Mouse (Mus musculus): Measurements from ENCODE around the gene Kif14. TPM values are rescaled to one million over a fixed set of nuclear protein-coding genes. Genes with fewer than 3 reads are reported as not detected.

The Kif14 gene
- polyA plus RNA-seq, 1 experiment from 2014 or later: 0.68 TPM

DNA sequence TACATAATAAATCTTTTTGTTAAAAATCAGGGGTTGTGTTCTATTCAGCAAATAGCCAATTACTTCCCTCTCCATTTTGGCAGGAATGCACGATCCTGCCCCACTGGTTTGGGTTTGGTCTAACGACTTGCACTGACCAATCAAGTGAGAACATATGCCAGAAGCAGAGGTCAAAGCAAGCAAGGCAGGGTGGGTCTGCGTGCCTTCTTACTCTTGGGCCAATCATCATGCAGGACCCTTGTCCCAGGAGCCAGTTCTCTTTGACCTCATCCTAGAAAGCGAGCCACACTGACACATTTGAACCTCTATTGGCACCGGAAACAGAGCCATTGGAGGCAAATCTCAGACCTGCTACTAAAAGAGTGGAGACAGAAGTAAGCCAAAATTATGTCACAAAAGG is 15.9 kb upstream of the Kif14 start:
- 90% methylated on average over 5 of the region's 5 CpGs for WGBS
- H3K4me2 ChIP-seq: no peak overlapping the region
- H3K4me1 ChIP-seq (replicated peaks): no peaks in the 10 kb centered on the region
- no peak for ATAC-seq (ENCODE audit: low read depth)
- no peak overlapping the region for H3K9ac ChIP-seq
- H3K27me3 ChIP-seq: no peaks in the 10 kb centered on the region
- no peaks in the 10 kb centered on the region for H3K9me3 ChIP-seq
- H3K36me3 ChIP-seq: no peaks in the 10 kb centered on the region
- no peak overlapping the region for H3K4me3 ChIP-seq
- no peak overlapping the region for H3K27ac ChIP-seq (replicated peaks)

DNA sequence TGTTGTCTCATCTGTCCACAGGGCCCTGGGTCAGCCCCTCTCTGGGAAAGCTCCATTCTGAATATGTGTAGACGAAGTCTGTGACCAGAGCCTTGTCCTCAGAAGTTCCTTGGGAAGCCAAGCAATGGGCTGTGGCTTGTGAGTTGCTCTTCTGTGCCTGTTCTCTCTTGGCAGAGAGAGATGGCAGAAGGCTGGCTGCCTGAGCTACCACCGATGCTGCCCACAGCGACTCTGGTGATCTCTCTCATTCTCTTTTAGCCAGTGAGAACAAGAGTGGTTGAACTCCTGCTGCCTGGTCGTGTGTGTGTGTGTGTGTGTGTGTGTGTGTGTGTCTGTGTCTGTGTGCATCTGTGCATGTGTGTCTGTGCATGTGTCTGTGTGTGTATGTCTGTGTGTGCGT is 13.7 kb upstream of the Kif14 start:
- Histone ChIP-seq H3K27me3 (no peaks in the 10 kb centered on the region), H3K4me2 (no peak overlapping the region), H3K9ac (no peak overlapping the region), H3K36me3 (no peaks in the 10 kb centered on the region), H3K9me3 (no peaks in the 10 kb centered on the region), H3K4me1 (replicated peaks) (no peaks in the 10 kb centered on the region), H3K4me3 (no peak overlapping the region), H3K27ac (replicated peaks) (no peak overlapping the region)
- WGBS: 69% methylated on average over 5 of the region's 5 CpGs
- no peak for ATAC-seq (ENCODE audit: low read depth)

DNA sequence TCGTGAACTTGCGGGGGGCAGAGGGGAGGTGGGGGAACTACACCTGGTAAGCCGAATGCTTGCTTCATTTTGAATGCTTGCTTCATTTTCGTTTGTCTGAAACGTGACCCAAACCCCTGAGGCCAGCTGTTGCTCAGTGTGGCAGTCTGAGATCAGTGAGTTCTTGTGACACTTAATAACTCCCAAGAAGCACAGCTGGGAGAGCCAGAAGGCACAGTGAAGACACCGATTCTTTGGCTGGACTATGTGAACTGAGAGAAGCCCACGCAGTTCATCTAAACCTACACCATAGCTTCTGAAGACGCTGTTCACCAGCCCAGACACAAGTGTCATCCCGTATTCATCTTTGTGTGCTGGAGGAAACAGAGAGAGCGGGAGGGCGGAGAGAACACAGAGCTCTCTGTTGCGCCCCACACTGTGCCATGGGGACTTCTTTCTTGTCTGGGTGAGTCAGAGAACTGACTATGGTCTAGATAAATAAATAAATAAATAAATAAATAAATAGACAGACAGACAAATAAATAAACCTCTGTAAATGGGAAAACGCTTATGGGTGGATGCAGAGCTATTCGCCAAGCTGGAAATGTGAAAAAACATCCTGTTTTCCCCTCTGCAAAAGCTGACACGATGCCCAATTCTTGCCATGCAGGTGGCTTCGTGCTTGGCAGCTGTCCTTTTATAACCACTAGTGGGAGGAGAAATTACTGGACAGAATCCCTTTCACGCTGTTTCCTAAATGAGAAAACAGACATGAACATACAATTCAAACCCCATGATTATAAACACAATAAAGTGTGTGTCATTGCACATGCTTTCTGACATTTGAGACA is 10.2 kb upstream of the Kif14 start:
- H3K4me2 ChIP-seq: no peak overlapping the region
- no peak overlapping the region for H3K9ac ChIP-seq
- no peaks in the 10 kb centered on the region for H3K36me3 ChIP-seq
- ATAC-seq (ENCODE audit: low read depth): no peak
- no peaks in the 10 kb centered on the region for H3K4me1 ChIP-seq (replicated peaks)
- H3K9me3 ChIP-seq: no peaks in the 10 kb centered on the region
- H3K4me3 ChIP-seq: no peak overlapping the region
- WGBS: 72% methylated on average over 17 of the region's 17 CpGs
- no peaks in the 10 kb centered on the region for H3K27me3 ChIP-seq
- H3K27ac ChIP-seq (replicated peaks): no peak overlapping the region

DNA sequence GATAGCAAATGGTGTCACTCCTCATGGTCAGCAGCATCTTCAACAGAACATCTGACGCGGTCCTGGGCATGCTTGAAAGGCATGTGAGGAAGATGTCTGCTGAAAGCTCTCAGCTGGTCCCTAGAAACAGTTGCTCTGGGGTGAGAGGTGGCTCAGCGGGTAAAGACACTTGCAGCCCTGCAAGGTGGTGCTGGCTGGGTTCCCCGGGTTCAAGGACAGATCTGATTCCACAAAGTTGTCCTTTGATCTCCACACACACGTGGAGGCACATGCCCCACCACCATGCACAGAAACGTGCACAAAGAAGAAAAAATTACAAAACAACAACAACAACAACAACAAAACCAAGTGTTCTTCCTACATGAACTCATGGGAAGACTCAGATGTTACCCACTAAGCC is 9.4 kb upstream of the Kif14 start:
- no peaks in the 10 kb centered on the region for H3K9me3 ChIP-seq
- no peak for ATAC-seq (ENCODE audit: low read depth)
- no peaks in the 10 kb centered on the region for H3K27me3 ChIP-seq
- H3K4me3 ChIP-seq: no peak overlapping the region
- 84% methylated on average over 6 of the region's 6 CpGs for WGBS
- no peaks in the 10 kb centered on the region for H3K4me1 ChIP-seq (replicated peaks)
- no peak overlapping the region for H3K27ac ChIP-seq (replicated peaks)
- H3K4me2 ChIP-seq: no peak overlapping the region
- H3K36me3 ChIP-seq: no peaks in the 10 kb centered on the region
- no peak overlapping the region for H3K9ac ChIP-seq

DNA sequence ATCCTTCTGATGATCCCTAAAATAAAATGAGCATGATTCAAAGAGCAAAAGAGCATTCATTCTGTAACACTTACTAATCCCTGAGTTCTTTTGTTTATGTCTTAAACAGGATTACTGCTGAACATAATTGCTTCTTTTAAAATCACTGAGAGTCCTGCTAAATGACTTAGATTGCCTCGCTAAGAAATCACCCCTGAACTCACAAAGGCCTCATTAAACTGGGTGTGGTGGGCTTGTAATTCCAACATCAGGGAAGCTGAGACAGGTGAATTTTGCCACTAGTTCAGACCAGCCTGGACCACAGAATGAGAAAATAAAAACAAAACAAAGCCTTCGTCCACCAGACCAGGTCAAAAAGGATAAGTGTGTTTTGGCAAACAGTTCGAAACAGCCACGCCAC is 8.7 kb upstream of the Kif14 start:
- no peak overlapping the region for H3K4me3 ChIP-seq
- no peak overlapping the region for H3K27ac ChIP-seq (replicated peaks)
- no peak overlapping the region for H3K4me2 ChIP-seq
- no peak overlapping the region for H3K9ac ChIP-seq
- ATAC-seq (ENCODE audit: low read depth): no peak
- H3K4me1 ChIP-seq (replicated peaks): no peaks in the 10 kb centered on the region
- no peaks in the 10 kb centered on the region for H3K36me3 ChIP-seq
- no peaks in the 10 kb centered on the region for H3K9me3 ChIP-seq
- no peaks in the 10 kb centered on the region for H3K27me3 ChIP-seq
- WGBS: 70% methylated on average over 4 of the region's 4 CpGs

DNA sequence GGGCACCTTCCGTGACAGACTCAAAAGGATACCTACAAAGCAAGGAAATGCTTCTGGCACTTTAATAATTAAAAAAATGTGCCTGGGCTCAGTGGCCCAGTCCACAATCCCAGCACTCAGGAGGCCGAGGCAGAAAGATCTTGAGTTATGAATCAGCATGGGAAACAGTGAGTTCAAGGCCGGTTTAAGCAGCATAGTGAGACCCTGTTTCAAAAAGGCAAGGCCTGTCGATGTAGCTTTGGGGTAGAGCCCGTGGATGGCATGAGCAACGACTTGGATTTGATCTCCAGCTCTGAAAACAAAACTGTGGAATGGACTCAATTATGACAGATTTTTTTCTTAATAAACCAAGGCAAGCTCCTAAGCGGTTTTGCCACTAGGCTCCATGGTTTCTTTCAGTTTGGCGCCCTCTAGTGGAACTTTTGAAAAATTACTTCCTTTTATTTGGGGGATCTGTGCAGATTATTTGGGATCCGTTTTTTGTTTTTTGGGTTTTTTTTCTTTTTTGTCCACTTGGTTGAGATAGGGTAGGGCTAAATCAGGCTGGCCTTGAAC is 7.4 kb upstream of the Kif14 start:
- no peak; the same call in 1 of the 2 replicates for ATAC-seq (ENCODE audit: low read depth)
- Histone ChIP-seq H3K4me3 (no peak overlapping the region), H3K4me2 (no peak overlapping the region), H3K4me1 (replicated peaks) (no peaks in the 10 kb centered on the region), H3K27me3 (no peaks in the 10 kb centered on the region), H3K36me3 (no peaks in the 10 kb centered on the region), H3K9ac (no peak overlapping the region), H3K9me3 (no peaks in the 10 kb centered on the region), H3K27ac (replicated peaks) (no peak overlapping the region)
- WGBS: 31% methylated on average over 9 of the region's 9 CpGs

DNA sequence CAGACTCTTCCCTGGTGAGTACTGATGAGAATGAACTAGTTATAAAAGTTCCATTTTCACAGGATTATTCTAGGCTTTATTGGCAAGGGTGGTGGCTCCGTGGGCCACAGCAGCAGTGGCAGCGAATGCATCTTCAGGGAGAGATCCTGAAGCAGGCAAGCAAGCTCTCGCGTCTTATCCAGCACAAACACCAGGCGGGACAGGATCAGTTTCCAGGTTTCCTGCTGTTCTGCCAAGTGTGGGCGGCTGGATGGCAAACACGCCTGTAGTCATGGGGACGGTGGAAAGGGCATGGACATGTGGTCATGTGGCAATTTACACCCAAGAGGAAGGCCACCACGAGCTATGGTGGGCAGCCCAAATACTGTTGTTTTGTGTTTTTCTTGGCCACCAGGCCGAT is 3.7 kb upstream of the Kif14 start:
- ATAC-seq (ENCODE audit: low read depth): no peak
- no peak overlapping the region for H3K27ac ChIP-seq (replicated peaks)
- no peak overlapping the region for H3K4me3 ChIP-seq
- peaks cover 9% of the 10 kb centered on the region for H3K4me1 ChIP-seq (replicated peaks)
- H3K36me3 ChIP-seq: no peaks in the 10 kb centered on the region
- H3K9me3 ChIP-seq: no peaks in the 10 kb centered on the region
- H3K27me3 ChIP-seq: no peaks in the 10 kb centered on the region
- H3K4me2 ChIP-seq: no peak overlapping the region
- no peak overlapping the region for H3K9ac ChIP-seq
- 64% methylated on average over 10 of the region's 10 CpGs for WGBS

DNA sequence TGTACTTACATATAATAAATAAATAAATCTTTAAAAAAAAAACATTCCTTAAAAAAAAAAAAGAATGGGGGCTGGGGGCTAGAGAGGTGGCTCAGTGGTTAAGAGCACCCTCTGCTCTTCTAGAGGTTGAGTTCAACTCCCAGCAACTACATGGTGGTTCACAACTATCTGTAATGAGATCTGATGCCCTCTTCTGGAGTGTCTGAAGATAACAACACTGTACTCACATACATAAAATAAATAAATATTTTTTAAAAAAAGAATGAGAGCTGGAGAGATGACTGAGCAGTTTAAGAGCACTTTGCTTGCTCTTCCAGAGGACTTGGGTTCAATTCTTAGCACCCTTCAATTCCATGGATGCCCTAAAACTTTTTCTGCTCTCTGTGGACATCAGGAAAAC is 975 bp upstream of the Kif14 start:
- Histone ChIP-seq H3K9ac (no peak overlapping the region), H3K4me2 (no peak overlapping the region), H3K4me1 (replicated peaks) (peaks cover 9% of the 10 kb centered on the region), H3K36me3 (no peaks in the 10 kb centered on the region), H3K9me3 (no peaks in the 10 kb centered on the region), H3K27me3 (no peaks in the 10 kb centered on the region), H3K4me3 (no peak overlapping the region), H3K27ac (replicated peaks) (no peak overlapping the region)
- no peak for ATAC-seq (ENCODE audit: low read depth)

DNA sequence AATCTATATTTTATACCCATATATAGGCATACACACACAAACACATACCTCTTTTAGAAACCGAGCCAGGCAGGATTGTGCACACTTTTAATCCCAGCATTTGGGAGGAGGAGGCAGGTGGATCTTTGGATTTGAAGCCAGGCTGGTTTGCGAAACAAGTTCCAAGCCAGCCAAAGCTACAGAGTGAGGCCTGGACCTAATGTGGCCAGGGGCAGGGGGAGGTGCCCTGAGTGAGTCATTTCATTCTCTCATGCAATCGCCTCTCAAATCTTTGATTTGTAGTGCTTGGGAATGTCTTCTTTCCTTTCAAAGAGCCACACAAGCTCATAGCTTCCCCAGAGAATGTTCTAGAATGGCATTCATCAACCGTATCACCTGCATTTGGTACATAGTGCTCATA is 3.3 kb downstream of the Kif14 start:
- Histone ChIP-seq H3K4me3 (no peak overlapping the region), H3K4me1 (replicated peaks) (peaks cover 12% of the 10 kb centered on the region), H3K27ac (replicated peaks) (no peak overlapping the region), H3K27me3 (no peaks in the 10 kb centered on the region), H3K36me3 (no peaks in the 10 kb centered on the region), H3K4me2 (no peak overlapping the region), H3K9ac (no peak overlapping the region), H3K9me3 (no peaks in the 10 kb centered on the region)
- ATAC-seq (ENCODE audit: low read depth): no peak
- 94% methylated on average over 4 of the region's 4 CpGs for whole genome bisulfite sequencing

DNA sequence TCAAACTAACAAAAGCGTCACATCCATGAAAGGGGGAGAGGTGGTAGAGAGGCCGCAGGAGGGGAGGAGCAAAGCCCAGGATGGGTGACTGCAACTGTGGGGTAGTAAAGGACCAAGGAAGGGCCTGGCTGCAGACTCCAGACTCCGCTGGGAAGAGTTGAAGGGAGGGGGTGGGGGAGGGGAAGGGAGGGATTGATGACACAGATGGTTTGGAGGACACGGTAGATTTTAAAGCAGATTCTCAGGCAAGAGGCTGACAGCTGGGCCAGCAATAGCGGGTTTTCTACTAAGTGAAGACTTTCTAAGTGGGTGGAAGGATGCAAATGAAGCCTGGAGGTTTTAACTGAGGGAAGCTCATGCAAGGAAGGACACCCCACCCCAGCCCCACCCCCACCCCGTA is 4.3 kb downstream of the Kif14 start:
- 8% methylated on average over 6 of the region's 6 CpGs for WGBS
- no peak overlapping the region for H3K9ac ChIP-seq
- H3K36me3 ChIP-seq: no peaks in the 10 kb centered on the region
- no peaks in the 10 kb centered on the region for H3K9me3 ChIP-seq
- no peak overlapping the region for H3K4me3 ChIP-seq
- peaks cover 12% of the 10 kb centered on the region for H3K4me1 ChIP-seq (replicated peaks)
- no peak overlapping the region for H3K4me2 ChIP-seq
- ATAC-seq (ENCODE audit: low read depth): no peak
- H3K27me3 ChIP-seq: no peaks in the 10 kb centered on the region
- H3K27ac ChIP-seq (replicated peaks): no peak overlapping the region

DNA sequence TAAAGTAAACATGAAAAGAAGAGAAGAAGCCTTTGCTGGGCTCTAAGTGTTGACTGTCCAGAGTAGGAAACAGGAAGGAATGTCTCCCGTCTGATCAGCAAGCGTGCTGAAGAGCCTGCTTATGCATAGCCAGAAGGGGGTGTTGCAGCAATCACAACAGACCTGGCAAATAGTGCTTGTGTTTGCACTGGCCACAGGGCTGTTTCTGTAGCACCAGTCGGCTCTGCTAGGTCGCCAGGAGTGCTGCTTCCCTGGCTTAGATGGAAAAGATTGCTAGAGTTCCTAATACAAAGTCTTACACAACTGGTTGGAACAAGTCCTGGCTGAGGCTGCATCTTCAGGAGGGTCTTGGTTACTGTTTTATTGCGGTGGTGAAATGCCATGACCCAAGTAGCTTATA is 25.5 kb downstream of the Kif14 start:
- no peaks in the 10 kb centered on the region for H3K27me3 ChIP-seq
- H3K27ac ChIP-seq (replicated peaks): no peak overlapping the region
- H3K4me1 ChIP-seq (replicated peaks): no peaks in the 10 kb centered on the region
- peaks cover 16% of the 10 kb centered on the region; the same call in 1 of the 2 replicates for H3K36me3 ChIP-seq
- 87% methylated on average over 5 of the region's 5 CpGs for WGBS
- ATAC-seq (ENCODE audit: low read depth): no peak
- H3K4me2 ChIP-seq: no peak overlapping the region
- H3K4me3 ChIP-seq: no peak overlapping the region
- H3K9ac ChIP-seq: no peak overlapping the region
- no peaks in the 10 kb centered on the region for H3K9me3 ChIP-seq

DNA sequence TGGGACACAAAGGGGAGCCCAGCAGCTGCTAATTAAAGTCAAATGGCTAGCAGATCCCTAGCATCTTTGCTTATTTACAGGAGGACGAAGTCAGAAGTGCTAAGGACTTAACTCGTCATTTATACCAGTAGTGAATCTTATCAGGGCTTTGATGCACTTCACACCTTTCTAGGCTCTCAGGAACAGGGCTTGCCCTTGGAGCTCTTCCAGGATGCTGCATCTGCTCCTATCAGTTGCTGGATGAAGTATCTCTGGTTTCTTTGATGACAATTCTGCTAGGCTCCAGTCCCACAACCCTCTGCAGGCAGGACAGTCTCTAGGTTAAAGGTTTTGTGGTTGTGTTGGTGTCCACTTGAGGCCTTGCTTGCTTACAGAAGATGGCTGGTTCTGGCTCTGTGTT is 26.1 kb downstream of the Kif14 start:
- 95% methylated on average over 2 of the region's 2 CpGs for WGBS
- Histone ChIP-seq H3K9me3 (no peaks in the 10 kb centered on the region), H3K4me3 (no peak overlapping the region), H3K9ac (no peak overlapping the region), H3K27ac (replicated peaks) (no peak overlapping the region), H3K27me3 (no peaks in the 10 kb centered on the region), H3K4me2 (no peak overlapping the region), H3K4me1 (replicated peaks) (no peaks in the 10 kb centered on the region), H3K36me3 (peaks cover 12% of the 10 kb centered on the region; the same call in 1 of the 2 replicates)
- ATAC-seq (ENCODE audit: low read depth): no peak

DNA sequence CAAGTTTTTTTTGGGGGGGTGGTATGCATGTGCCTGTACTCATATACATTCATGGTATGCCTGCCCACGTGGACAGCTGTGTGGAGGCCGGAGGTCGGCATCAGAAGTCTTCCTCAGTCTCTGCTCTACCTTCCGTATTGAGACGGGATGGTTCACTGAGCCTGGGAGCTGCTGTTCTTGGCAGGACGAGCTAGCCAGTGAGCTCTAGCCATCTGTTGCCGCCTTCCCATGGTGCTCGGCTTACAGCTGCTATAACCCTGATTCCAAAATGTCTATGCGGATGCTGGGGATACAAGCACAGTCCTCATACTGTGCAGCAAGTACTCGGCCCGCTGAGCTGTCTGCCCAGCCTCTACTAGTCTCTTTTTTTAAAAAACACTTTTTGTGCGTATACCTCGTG is 33.2 kb downstream of the Kif14 start:
- no peak overlapping the region for H3K4me2 ChIP-seq
- no peaks in the 10 kb centered on the region for H3K4me1 ChIP-seq (replicated peaks)
- peaks cover 3% of the 10 kb centered on the region; the same call in 1 of the 2 replicates for H3K36me3 ChIP-seq
- H3K27me3 ChIP-seq: no peaks in the 10 kb centered on the region
- H3K4me3 ChIP-seq: no peak overlapping the region
- no peak for ATAC-seq (ENCODE audit: low read depth)
- H3K27ac ChIP-seq (replicated peaks): no peak overlapping the region
- H3K9ac ChIP-seq: no peak overlapping the region
- WGBS: 88% methylated on average over 13 of the region's 13 CpGs
- no peaks in the 10 kb centered on the region for H3K9me3 ChIP-seq
